Mouse (Mus musculus): ENCODE measurements around the gene Vangl2. TPM values are rescaled to one million over a fixed set of nuclear protein-coding genes. Genes with fewer than 3 reads are reported as not detected.

The Vangl2 gene
- polyA plus RNA-seq, 1 experiment from 2014 or later = 49.6 TPM

GRCm38 (mm10) chr1:172014771-172015170 is 13.5 kb downstream of the Vangl2 start:
- Histone ChIP-seq H3K27ac (peak overlapping the region; percentile 81; the same call in 1 of the 2 replicates), H3K4me3 (no peak overlapping the region), H3K4me1 (peaks cover 75% of the 10 kb centered on the region), H3K4me2 (peak overlapping the region; percentile 43), H3K36me3 (replicated peaks) (peaks cover 11% of the 10 kb centered on the region; the same call in 1 of the 2 replicates), H3K9me3 (no peaks in the 10 kb centered on the region), H3K9ac (no peak overlapping the region), H3K27me3 (replicated peaks) (no peaks in the 10 kb centered on the region)
- WGBS = 17% methylated on average over 9 of the region's 9 CpGs
- ATAC-seq (replicated peaks) = no peak

- H3K4me3 ChIP-seq = no peak overlapping the region
- H3K9me3 ChIP-seq = no peaks in the 10 kb centered on the region
- 12% methylated on average over 5 of the region's 5 CpGs for WGBS
- peak overlapping the region; percentile 22 for H3K27ac ChIP-seq
- no peak overlapping the region for H3K4me2 ChIP-seq
- H3K27me3 ChIP-seq (replicated peaks) = no peaks in the 10 kb centered on the region
- ATAC-seq (replicated peaks) = 0 out of 2 replicates have a peak, but pooled peaks have one; percentile 27
- H3K9ac ChIP-seq = no peak overlapping the region
- peaks cover 36% of the 10 kb centered on the region; the same call in 1 of the 2 replicates for H3K36me3 ChIP-seq (replicated peaks)
- peaks cover 47% of the 10 kb centered on the region for H3K4me1 ChIP-seq
Observed at GRCm38 (mm10) chr1:172012030-172012429, 16.2 kb downstream of the Vangl2 start.

GRCm38 (mm10) chr1:172010042-172010824 is 18.0 kb downstream of the Vangl2 start:
- Histone ChIP-seq H3K27me3 (replicated peaks) (no peaks in the 10 kb centered on the region), H3K27ac (no peak overlapping the region), H3K9me3 (no peaks in the 10 kb centered on the region), H3K4me1 (peaks cover 29% of the 10 kb centered on the region), H3K4me3 (no peak overlapping the region), H3K36me3 (replicated peaks) (peaks cover 53% of the 10 kb centered on the region; the same call in 1 of the 2 replicates), H3K9ac (no peak overlapping the region), H3K4me2 (no peak overlapping the region)
- ATAC-seq (replicated peaks) = no peak
- 66% methylated on average over 20 of the region's 20 CpGs for WGBS

GRCm38 (mm10) chr1:172009406-172009805 is 18.8 kb downstream of the Vangl2 start:
- ATAC-seq (replicated peaks) = no peak
- H3K4me2 ChIP-seq = no peak overlapping the region
- 95% methylated on average over 21 of the region's 21 CpGs for WGBS
- no peak overlapping the region for H3K27ac ChIP-seq
- H3K4me1 ChIP-seq = peaks cover 21% of the 10 kb centered on the region
- H3K36me3 ChIP-seq (replicated peaks) = peaks cover 59% of the 10 kb centered on the region; the same call in 1 of the 2 replicates
- H3K27me3 ChIP-seq (replicated peaks) = no peaks in the 10 kb centered on the region
- no peaks in the 10 kb centered on the region for H3K9me3 ChIP-seq
- no peak overlapping the region for H3K9ac ChIP-seq
- H3K4me3 ChIP-seq = no peak overlapping the region

GRCm38 (mm10) chr1:172008351-172008750 is 19.9 kb downstream of the Vangl2 start:
- Histone ChIP-seq H3K9me3 (no peaks in the 10 kb centered on the region), H3K9ac (no peak overlapping the region), H3K4me3 (no peak overlapping the region), H3K4me2 (no peak overlapping the region), H3K4me1 (peaks cover 13% of the 10 kb centered on the region), H3K27ac (no peak overlapping the region), H3K27me3 (replicated peaks) (no peaks in the 10 kb centered on the region), H3K36me3 (replicated peaks) (peaks cover 63% of the 10 kb centered on the region; the same call in 1 of the 2 replicates)
- ATAC-seq (replicated peaks) = no peak
- WGBS = 91% methylated on average over 9 of the region's 9 CpGs

- ATAC-seq (replicated peaks) = no peak
- H3K4me2 ChIP-seq = no peak overlapping the region
- H3K27ac ChIP-seq = no peak overlapping the region
- no peaks in the 10 kb centered on the region for H3K9me3 ChIP-seq
- peaks cover 63% of the 10 kb centered on the region; the same call in 1 of the 2 replicates for H3K36me3 ChIP-seq (replicated peaks)
- H3K9ac ChIP-seq = no peak overlapping the region
- no peaks in the 10 kb centered on the region for H3K27me3 ChIP-seq (replicated peaks)
- H3K4me3 ChIP-seq = no peak overlapping the region
- peaks cover 9% of the 10 kb centered on the region for H3K4me1 ChIP-seq
- 96% methylated on average over 21 of the region's 21 CpGs for WGBS
Observed at GRCm38 (mm10) chr1:172007761-172008160, 20.5 kb downstream of the Vangl2 start.

- H3K27me3 ChIP-seq (replicated peaks) = no peaks in the 10 kb centered on the region
- peaks cover 7% of the 10 kb centered on the region; the same call in 1 of the 2 replicates for H3K4me1 ChIP-seq
- H3K36me3 ChIP-seq (replicated peaks) = peaks cover 24% of the 10 kb centered on the region; the same call in 1 of the 2 replicates
- H3K9ac ChIP-seq = no peak overlapping the region
- WGBS = 35% methylated on average over 12 of the region's 12 CpGs
- no peak overlapping the region for H3K4me3 ChIP-seq
- H3K9me3 ChIP-seq = no peaks in the 10 kb centered on the region
- no peak overlapping the region for H3K4me2 ChIP-seq
- peak overlapping the region; percentile 68 for H3K27ac ChIP-seq
- peak; percentile 49 for ATAC-seq (replicated peaks)
Observed at GRCm38 (mm10) chr1:172001665-172002064, 26.6 kb downstream of the Vangl2 start.

- Histone ChIP-seq H3K36me3 (replicated peaks) (peaks cover 14% of the 10 kb centered on the region; the same call in 1 of the 2 replicates), H3K4me3 (no peak overlapping the region), H3K4me2 (no peak overlapping the region), H3K27me3 (replicated peaks) (no peaks in the 10 kb centered on the region), H3K9ac (no peak overlapping the region), H3K27ac (no peak overlapping the region), H3K4me1 (peaks cover 7% of the 10 kb centered on the region; the same call in 1 of the 2 replicates), H3K9me3 (no peaks in the 10 kb centered on the region)
- WGBS = 52% methylated on average over 3 of the region's 3 CpGs
- ATAC-seq (replicated peaks) = peak; percentile 41
Observed at GRCm38 (mm10) chr1:172000641-172001040, 27.6 kb downstream of the Vangl2 start.

- no peak overlapping the region for H3K27ac ChIP-seq
- H3K4me3 ChIP-seq = no peak overlapping the region
- H3K9ac ChIP-seq = no peak overlapping the region
- H3K4me1 ChIP-seq = peaks cover 7% of the 10 kb centered on the region; the same call in 1 of the 2 replicates
- H3K4me2 ChIP-seq = no peak overlapping the region
- WGBS = 92% methylated on average over 13 of the region's 13 CpGs
- H3K36me3 ChIP-seq (replicated peaks) = 0 out of 2 replicates have a peak, but pooled peaks cover 2% of the 10 kb centered on the region
- no peak for ATAC-seq (replicated peaks)
- no peaks in the 10 kb centered on the region for H3K27me3 ChIP-seq (replicated peaks)
- no peaks in the 10 kb centered on the region for H3K9me3 ChIP-seq
Observed at GRCm38 (mm10) chr1:171998820-171999597, 29.2 kb downstream of the Vangl2 start.

- Histone ChIP-seq H3K4me3 (no peak overlapping the region), H3K4me1 (peaks cover 6% of the 10 kb centered on the region; the same call in 1 of the 2 replicates), H3K9ac (no peak overlapping the region), H3K36me3 (replicated peaks) (no peaks in the 10 kb centered on the region), H3K4me2 (no peak overlapping the region), H3K27me3 (replicated peaks) (no peaks in the 10 kb centered on the region), H3K9me3 (no peaks in the 10 kb centered on the region), H3K27ac (no peak overlapping the region)
- ATAC-seq (replicated peaks) = no peak
- WGBS = 82% methylated on average over 7 of the region's 7 CpGs
Observed at GRCm38 (mm10) chr1:171996701-171997100, 31.5 kb downstream of the Vangl2 start.

- Histone ChIP-seq H3K27ac (no peak overlapping the region), H3K9me3 (no peaks in the 10 kb centered on the region), H3K4me2 (no peak overlapping the region), H3K9ac (no peak overlapping the region), H3K27me3 (replicated peaks) (no peaks in the 10 kb centered on the region), H3K4me3 (no peak overlapping the region), H3K4me1 (no peaks in the 10 kb centered on the region), H3K36me3 (replicated peaks) (no peaks in the 10 kb centered on the region)
- ATAC-seq (replicated peaks) = no peak
- 90% methylated on average over 11 of the region's 11 CpGs for WGBS
Observed at GRCm38 (mm10) chr1:171994918-171995715, 33.1 kb downstream of the Vangl2 start.
